Comparison of ENCODE assay signal across 8 mouse cellular contexts in the genomic region with DNA sequence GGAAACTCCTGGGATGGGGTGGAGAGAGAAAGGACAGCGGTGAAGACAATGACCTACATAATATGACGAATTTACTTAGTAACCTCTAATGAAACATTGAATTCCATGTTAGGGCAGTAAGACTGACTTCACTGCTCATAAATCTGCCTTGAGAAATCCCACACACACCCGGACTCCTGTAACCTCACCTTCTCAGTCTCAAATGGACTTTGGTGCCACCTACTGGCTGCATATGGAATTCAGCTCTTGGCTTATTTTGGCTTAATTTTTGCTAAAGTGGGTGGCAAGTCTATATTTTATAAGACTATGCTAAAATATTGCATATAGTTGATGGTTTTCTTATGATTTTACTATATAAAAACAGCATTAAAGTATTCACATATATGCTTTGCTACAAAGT. TPM values are rescaled to one million over a fixed set of nuclear protein-coding genes. Genes with fewer than 3 reads are reported as not detected.
DNase-seq lines count a peak whose midpoint lies in the region; ATAC-seq and TF ChIP-seq lines count a peak whose summit lies in the region.

No protein-coding gene starts in this region.

- H3K9me3 ChIP-seq in heart, embryonic 10.5 days = no peaks in the 10 kb centered on the region
- no peaks in the 10 kb centered on the region for H3K9me3 ChIP-seq in midbrain, embryonic 12.5 days
- H3K9me3 ChIP-seq in stomach, postnatal 0 days (ENCODE audit: control insufficient read depth, low read length) = no peaks in the 10 kb centered on the region

- DNase-seq in heart, adult 9 months (ENCODE audit: low spot score in 2 of 2) = peak; percentile 24 to 43
- DNase-seq in heart, embryonic 10.5 days (ENCODE audit: low spot score) = no peak
- DNase-seq in brain, embryonic 14.5 days (ENCODE audit: low read depth) = peak; percentile 71
- peak; percentile 59 for DNase-seq in fibroblast of lung, adult 2 months (ENCODE audit: low read depth)
- peak; percentile 33 to 71 for DNase-seq in layer of hippocampus, adult 2 months (ENCODE audit: low spot score in 2 of 2)
- DNase-seq in stomach, postnatal 0 days (ENCODE audit: low spot score) = peak; percentile 74

- no peak overlapping the region for H3K27ac ChIP-seq in heart, embryonic 10.5 days
- no peak overlapping the region for H3K27ac ChIP-seq in layer of hippocampus, adult 2 months
- no peak overlapping the region for H3K27ac ChIP-seq in midbrain, embryonic 12.5 days (replicated peaks)
- H3K27ac ChIP-seq in stomach, postnatal 0 days (replicated peaks) = no peak overlapping the region

- no peak for TF ChIP-seq POLR2A in brain, embryonic 14.5 days (IDR thresholded peaks at IDR 0.05; ENCODE audit: borderline replicate concordance, extremely low read depth, insufficient read depth, insufficient read length, poor library complexity, severe bottlenecking)

- no peaks in the 10 kb centered on the region for H3K4me1 ChIP-seq in heart, embryonic 10.5 days
- H3K4me1 ChIP-seq in midbrain, embryonic 12.5 days = no peaks in the 10 kb centered on the region
- no peaks in the 10 kb centered on the region for H3K4me1 ChIP-seq in stomach, postnatal 0 days (replicated peaks; ENCODE audit: control insufficient read depth, insufficient read depth)

- ATAC-seq in CD4-positive, CD25-positive, alpha-beta regulatory T cell, adult 4 months = peak; percentile 93
- ATAC-seq in midbrain, embryonic 12.5 days (ENCODE audit: low FRiP score, low read depth) = peak; percentile 41; the same call in 1 of the 2 replicates
- ATAC-seq in stomach, postnatal 0 days (ENCODE audit: low FRiP score, low TSS enrichment) = peak; percentile 60; the same call in 1 of the 2 replicates

- no peaks in the 10 kb centered on the region for H3K27me3 ChIP-seq in heart, embryonic 10.5 days (ENCODE audit: insufficient read depth, poor library complexity, severe bottlenecking)
- H3K27me3 ChIP-seq in midbrain, embryonic 12.5 days = no peaks in the 10 kb centered on the region
- H3K27me3 ChIP-seq in stomach, postnatal 0 days (ENCODE audit: control insufficient read depth, insufficient read depth, low read length) = no peaks in the 10 kb centered on the region

- 40% methylated on average over 3 of the region's 3 CpGs for WGBS in heart, embryonic 10.5 days
- 59% methylated on average over 3 of the region's 3 CpGs for WGBS in midbrain, embryonic 12.5 days
- 44% methylated on average over 3 of the region's 3 CpGs for WGBS in stomach, postnatal 0 days

- peak; percentile 73; the same call in 1 of the 2 replicates for TF ChIP-seq CTCF in brain, embryonic 14.5 days (IDR thresholded peaks at IDR 0.05; ENCODE audit: borderline replicate concordance, extremely low read depth, insufficient read depth, insufficient read length)
- TF ChIP-seq CTCF in layer of hippocampus, adult 2 months (conservative IDR thresholded peaks at IDR 0.05) = peak; percentile 94
- peak; percentile 94 for TF ChIP-seq CTCF in stomach, postnatal 0 days (IDR thresholded peaks at IDR 0.05; ENCODE audit: low read depth)

- H3K4me3 ChIP-seq in heart, embryonic 10.5 days = no peak overlapping the region
- no peak overlapping the region for H3K4me3 ChIP-seq in layer of hippocampus, adult 2 months
- no peak overlapping the region for H3K4me3 ChIP-seq in midbrain, embryonic 12.5 days
- H3K4me3 ChIP-seq in stomach, postnatal 0 days (ENCODE audit: low read depth, low read length) = no peak overlapping the region

- no peak overlapping the region for H3K4me2 ChIP-seq in midbrain, embryonic 12.5 days (replicated peaks)
- H3K4me2 ChIP-seq in stomach, postnatal 0 days (replicated peaks; ENCODE audit: low read depth) = no peak overlapping the region

- no peak overlapping the region for H3K9ac ChIP-seq in midbrain, embryonic 12.5 days (replicated peaks)
- H3K9ac ChIP-seq in stomach, postnatal 0 days (ENCODE audit: low read length) = no peak overlapping the region

- no peak for TF ChIP-seq EP300 in stomach, postnatal 0 days (optimal IDR thresholded peaks at IDR 0.05)

- H3K36me3 ChIP-seq in heart, embryonic 10.5 days = no peaks in the 10 kb centered on the region
- no peaks in the 10 kb centered on the region for H3K36me3 ChIP-seq in midbrain, embryonic 12.5 days
- H3K36me3 ChIP-seq in stomach, postnatal 0 days (ENCODE audit: control insufficient read depth, insufficient read depth, low read length) = no peaks in the 10 kb centered on the region

RNA-seq across cellular contexts. Expression of gene Ccdc89, which starts 16.4 kb away (rescaled TPM):
- 1.3 and 2.0 TPM in 2 replicates for polyA plus RNA-seq in heart, embryonic 10.5 days (2016; fragmentation: Nextera tagmentation; extraction: Ambion mirVana)
- not detected for polyA plus RNA-seq in CD4-positive, CD25-positive, alpha-beta regulatory T cell, adult 4 months (2017; shearing (Covaris generic))
- polyA plus RNA-seq in brain, embryonic 14.5 days (2012; rRNA removed) = 1.1 and 1.5 TPM in 2 replicates
- total RNA-seq in layer of hippocampus, adult 2 months (2021) = under 1 TPM; 0.39 to 0.69 TPM
- 3.0 and 3.2 TPM in 2 replicates for polyA plus RNA-seq in midbrain, embryonic 12.5 days (2016; fragmentation: Nextera tagmentation; extraction: Ambion mirVana)
- polyA plus RNA-seq in stomach, postnatal 0 days (2015; fragmentation: Nextera tagmentation; extraction: Ambion mirVana) = 0.56 and 0.91 TPM in 2 replicates

RNA-seq across cellular contexts. Expression of gene Crebzf, which starts 32.6 kb away (rescaled TPM):
- polyA plus RNA-seq in heart, embryonic 10.5 days (2016; fragmentation: Nextera tagmentation; extraction: Ambion mirVana) = 16.2 and 24.9 TPM in 2 replicates
- 10 to 100 TPM; 13.7 to 29.0 TPM for polyA plus RNA-seq in CD4-positive, CD25-positive, alpha-beta regulatory T cell, adult 4 months (2017; shearing (Covaris generic))
- polyA plus RNA-seq in brain, embryonic 14.5 days (2012; rRNA removed) = 123 and 174 TPM in 2 replicates
- total RNA-seq in layer of hippocampus, adult 2 months (2021) = 10 to 100 TPM; 86.0 to 88.5 TPM
- polyA plus RNA-seq in midbrain, embryonic 12.5 days (2016; fragmentation: Nextera tagmentation; extraction: Ambion mirVana) = 58.1 and 70.6 TPM in 2 replicates
- polyA plus RNA-seq in stomach, postnatal 0 days (2015; fragmentation: Nextera tagmentation; extraction: Ambion mirVana) = 20.6 and 21.3 TPM in 2 replicates

RNA-seq across cellular contexts. Expression of gene Tmem126a, which starts 47.1 kb away (rescaled TPM):
- polyA plus RNA-seq in heart, embryonic 10.5 days (2016; fragmentation: Nextera tagmentation; extraction: Ambion mirVana) = 125 and 132 TPM in 2 replicates
- polyA plus RNA-seq in CD4-positive, CD25-positive, alpha-beta regulatory T cell, adult 4 months (2017; shearing (Covaris generic)) = 10 to 100 TPM; 67.2 to 77.1 TPM
- 48.6 and 62.6 TPM in 2 replicates for polyA plus RNA-seq in brain, embryonic 14.5 days (2012; rRNA removed)
- 10 to 100 TPM; 37.1 to 40.0 TPM for total RNA-seq in layer of hippocampus, adult 2 months (2021)
- polyA plus RNA-seq in midbrain, embryonic 12.5 days (2016; fragmentation: Nextera tagmentation; extraction: Ambion mirVana) = 117 and 119 TPM in 2 replicates
- polyA plus RNA-seq in stomach, postnatal 0 days (2015; fragmentation: Nextera tagmentation; extraction: Ambion mirVana) = 85.9 and 86.5 TPM in 2 replicates

Comparison
In these comparisons a context has a peak if more than half of its experiments do, and no peak if none do; other contexts are left out.
1. ATAC-seq: peak in every context shown above with its lines; median percentile 93 in CD4-positive, CD25-positive, alpha-beta regulatory T cell, adult 4 months; 60 in stomach, postnatal 0 days; 41 in midbrain, embryonic 12.5 days.